Mouse (Mus musculus) hematopoietic stem cell, adult 5-6 weeks (primary cell): ENCODE measurements around the gene Fbln1. TPM values are rescaled to one million over a fixed set of nuclear protein-coding genes. Genes with fewer than 3 reads are reported as not detected.
"Not testable (repeated sequence)": the region's sequence is repeated elsewhere in the genome, so short reads cannot be mapped to it uniquely, and the experiment has no call there.

Experiments used
- ATAC-seq, 2 experiments: fragments of 125-278 bp in 1 of 2; replicated peaks in 1 of 2; 2 replicates each; pipeline ENCODE4 v1.8.0; 2016 to 2017; ENCODE audit warnings: inconsistent platforms in 2 of 2, mild to moderate bottlenecking in 2 of 2, moderate number of reproducible peaks in 2 of 2, low read depth in 1 of 2, moderate TSS enrichment in 1 of 2; ENCODE audit not compliant: low FRiP score in 2 of 2, poor library complexity in 2 of 2, severe bottlenecking in 2 of 2, insufficient read depth in 1 of 2, low TSS enrichment in 1 of 2
- total RNA-seq: library from RNA; stranded (forward); fragments of 172-1452, 232-1000 nt; gene quantifications from 2 replicates; pipeline ENCODE4 v1.2.3, GENCODE M21; 2017

Gene Fbln1
- total RNA-seq, 1 experiment from 2014 or later, result 1.2 TPM

GRCm38 (mm10) chr15:85303241-85303640 lies 97.5 kb downstream of the Fbln1 start:
- ATAC-seq, result no peak

- ATAC-seq, result no peak
Measured at GRCm38 (mm10) chr15:85303976-85304375, 98.2 kb downstream of the Fbln1 start.

GRCm38 (mm10) chr15:85307061-85307660 lies 101.4 kb downstream of the Fbln1 start:
- ATAC-seq, result no peak

GRCm38 (mm10) chr15:85311058-85311657 lies 105.4 kb downstream of the Fbln1 start:
- ATAC-seq, result 0 out of 4 replicates have a peak, but pooled peaks of 1 of the 2 experiments have one; percentile 5

- peak; percentile 50 to 58; a peak in 3 of 4 replicates for ATAC-seq
Measured at GRCm38 (mm10) chr15:85315378-85316025, 109.8 kb downstream of the Fbln1 start.

GRCm38 (mm10) chr15:85316342-85317140 lies 110.8 kb downstream of the Fbln1 start:
- ATAC-seq, result no peak

GRCm38 (mm10) chr15:85319924-85320668 lies 114.3 kb downstream of the Fbln1 start:
- ATAC-seq, result no peak

GRCm38 (mm10) chr15:85323214-85323613 lies 117.5 kb downstream of the Fbln1 start:
- no peak for ATAC-seq

GRCm38 (mm10) chr15:85324426-85324825 lies 118.7 kb downstream of the Fbln1 start:
- no peak for ATAC-seq

GRCm38 (mm10) chr15:85327808-85328207 lies 122.1 kb downstream of the Fbln1 start:
- ATAC-seq, result peak; percentile 22 to 33; a peak in 1 of 4 replicates

GRCm38 (mm10) chr15:85328455-85328854 lies 122.7 kb downstream of the Fbln1 start:
- ATAC-seq, result not testable (repeated sequence)

GRCm38 (mm10) chr15:85329096-85329495 lies 123.3 kb downstream of the Fbln1 start:
- no peak for ATAC-seq

- no peak for ATAC-seq
Measured at GRCm38 (mm10) chr15:85330024-85330423, 124.3 kb downstream of the Fbln1 start.

GRCm38 (mm10) chr15:85333511-85333910 lies 127.8 kb downstream of the Fbln1 start:
- ATAC-seq, result not testable (repeated sequence)

- no peak for ATAC-seq
Measured at GRCm38 (mm10) chr15:85334234-85334633, 128.5 kb downstream of the Fbln1 start.

GRCm38 (mm10) chr15:85335671-85336300 lies 130.0 kb downstream of the Fbln1 start, which contains the start of gene Atxn10:
Gene Atxn10, plus strand, starts transcription at chr15:85336245.
- ATAC-seq, result no peak
